Mouse (Mus musculus) telencephalon, adult 2 months (tissue): ENCODE data around the gene Gm20388.

ENCODE experiments used
- DNase-seq: peaks from one replicate; pipeline ENCODE4 v3.0.0-alpha.2; 2011; ENCODE audit warnings: low read depth, low spot score

Gene Gm20388

DNA sequence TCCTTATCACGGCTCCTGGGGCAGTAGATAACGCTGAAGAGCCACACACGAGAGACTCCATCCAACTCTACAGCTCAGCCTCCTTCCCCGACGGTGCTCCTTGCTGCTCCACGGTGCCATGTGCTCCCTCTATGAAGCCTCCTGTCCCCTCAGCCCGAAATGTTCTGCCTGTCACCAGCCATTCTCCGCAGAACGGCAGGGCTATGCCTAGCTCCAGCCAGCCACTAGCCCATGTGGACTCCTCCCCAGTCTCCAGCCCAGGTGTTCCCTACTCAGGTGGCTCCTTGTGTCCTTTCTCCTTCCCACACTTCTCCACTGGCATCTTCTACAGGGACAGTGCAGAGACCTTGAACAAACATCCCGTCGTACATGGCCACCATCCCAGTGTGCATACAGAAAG is 1634.3 kb downstream of the Gm20388 start:
- no peak for DNase-seq

DNA sequence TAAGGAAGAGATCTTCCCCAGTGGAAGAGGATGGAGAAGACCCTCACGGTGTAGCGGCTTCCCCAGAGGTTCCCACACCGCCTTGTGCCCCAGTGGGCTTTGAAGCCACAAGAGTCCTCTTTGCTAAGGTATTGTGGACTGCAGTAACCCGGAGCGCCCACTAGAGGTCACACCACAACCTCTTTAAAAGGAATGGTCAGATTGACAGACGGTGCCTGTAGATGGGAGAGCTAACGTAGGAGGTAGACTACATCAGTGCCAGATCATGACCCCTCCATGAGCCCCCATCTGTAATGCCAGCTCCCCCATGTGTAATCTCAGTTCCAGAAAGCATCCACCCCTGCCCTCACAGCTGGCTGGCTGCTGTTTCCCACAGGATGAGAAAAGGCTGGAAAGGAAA is 1636.5 kb downstream of the Gm20388 start:
- peak; percentile 58 for DNase-seq

- DNase-seq = no peak
Observed at GRCm38 (mm10) chr8:121550056-121550455, 1639.4 kb downstream of the Gm20388 start.

DNA sequence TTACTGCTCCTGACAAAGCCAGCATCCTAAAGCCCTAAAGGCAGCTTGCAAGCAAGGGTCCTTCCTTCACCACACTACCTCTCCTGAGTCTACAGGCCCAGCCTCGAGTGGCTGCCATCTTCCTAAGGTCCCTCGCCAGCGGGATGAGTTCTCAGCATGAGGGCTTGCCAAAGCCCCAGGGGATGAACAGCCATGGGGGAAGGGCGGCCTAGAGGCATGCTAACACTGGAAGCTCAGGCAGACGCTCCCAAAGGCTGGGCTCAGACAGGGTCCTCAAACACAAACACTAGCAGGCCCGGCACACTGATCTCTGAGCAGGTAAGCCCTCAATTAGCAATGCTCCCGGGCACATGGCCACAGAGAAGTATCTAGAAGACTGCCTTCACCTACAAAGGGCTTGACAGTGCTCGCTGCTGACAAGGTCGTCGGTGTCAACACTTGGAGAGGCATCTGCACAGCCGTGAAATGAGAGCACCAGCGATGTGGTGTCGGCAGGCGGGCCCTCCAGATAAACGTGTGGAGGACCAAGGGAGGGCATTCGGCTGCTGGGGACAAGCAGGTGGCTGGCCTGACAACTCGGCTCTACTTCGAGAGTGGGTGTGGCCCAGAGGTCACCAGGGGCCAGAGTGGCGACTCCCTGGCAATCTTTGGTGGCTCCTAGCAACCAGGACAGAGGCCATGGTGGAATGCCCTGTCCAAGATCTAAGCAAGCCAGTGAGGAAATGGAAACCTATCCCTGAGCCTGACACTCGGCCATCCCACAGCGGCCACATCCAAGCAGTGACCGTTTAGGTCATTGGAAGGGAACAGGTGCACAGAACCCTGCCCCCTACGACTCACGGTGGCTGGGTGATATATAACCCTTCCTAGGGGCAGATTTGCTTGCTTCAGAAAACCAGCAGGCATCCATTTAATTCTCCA is 1640.7 kb downstream of the Gm20388 start:
- no peak for DNase-seq

- DNase-seq = no peak
Observed at GRCm38 (mm10) chr8:121552506-121552905, 1641.9 kb downstream of the Gm20388 start.

DNA sequence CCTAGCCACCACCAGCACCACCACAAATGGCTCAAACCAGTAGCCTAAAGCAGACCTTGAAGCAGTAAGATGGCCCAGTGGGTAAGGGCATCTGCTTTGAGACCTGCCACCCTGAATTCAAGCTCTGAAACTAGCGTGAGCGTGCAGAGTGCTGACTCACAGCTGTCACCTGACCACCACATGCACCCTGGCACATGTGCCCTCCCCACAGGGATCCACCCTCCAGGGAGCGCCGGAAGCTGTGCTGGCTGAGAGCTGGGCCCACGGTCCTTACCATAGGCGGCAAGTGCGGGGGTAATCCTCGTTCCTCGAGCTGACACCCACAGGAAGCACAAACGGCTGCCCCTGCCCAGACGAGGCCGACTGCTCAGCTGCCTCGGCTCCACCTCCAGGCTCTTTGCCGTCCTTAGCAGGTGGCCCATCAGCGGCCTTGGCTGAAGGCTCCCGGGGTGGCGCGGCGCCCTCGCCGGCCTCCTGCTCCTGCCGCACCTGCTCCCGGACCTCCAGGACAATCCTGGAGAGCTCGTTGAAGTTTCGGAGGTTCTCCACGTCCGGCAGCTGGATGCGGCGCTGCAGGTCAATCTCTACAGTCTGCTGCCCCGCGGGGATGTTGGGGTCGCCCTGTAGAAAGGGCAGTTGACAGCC is 1643.3 kb downstream of the Gm20388 start:
- DNase-seq = no peak

DNA sequence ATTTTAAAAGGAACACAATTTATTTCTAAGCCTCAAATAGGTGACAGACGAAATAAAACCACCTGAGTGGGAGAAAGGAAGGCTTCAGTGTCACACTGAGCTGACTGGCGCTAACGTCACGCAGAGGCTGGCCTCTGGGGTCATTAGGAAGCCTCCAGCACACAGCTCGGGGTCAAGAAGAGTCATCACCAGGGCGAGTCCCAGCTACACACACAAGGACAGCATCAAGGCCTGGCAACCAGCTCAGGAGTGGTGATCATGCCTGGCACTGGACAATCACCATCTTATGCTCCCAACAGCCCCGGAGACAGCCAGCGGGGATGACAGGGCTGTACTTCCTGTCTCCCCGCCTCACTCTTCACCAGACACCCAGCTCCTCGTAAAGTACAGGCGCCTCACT is 1647.1 kb downstream of the Gm20388 start:
- DNase-seq = no peak

- DNase-seq = no peak
Observed at GRCm38 (mm10) chr8:121558538-121558937, 1647.9 kb downstream of the Gm20388 start.

DNA sequence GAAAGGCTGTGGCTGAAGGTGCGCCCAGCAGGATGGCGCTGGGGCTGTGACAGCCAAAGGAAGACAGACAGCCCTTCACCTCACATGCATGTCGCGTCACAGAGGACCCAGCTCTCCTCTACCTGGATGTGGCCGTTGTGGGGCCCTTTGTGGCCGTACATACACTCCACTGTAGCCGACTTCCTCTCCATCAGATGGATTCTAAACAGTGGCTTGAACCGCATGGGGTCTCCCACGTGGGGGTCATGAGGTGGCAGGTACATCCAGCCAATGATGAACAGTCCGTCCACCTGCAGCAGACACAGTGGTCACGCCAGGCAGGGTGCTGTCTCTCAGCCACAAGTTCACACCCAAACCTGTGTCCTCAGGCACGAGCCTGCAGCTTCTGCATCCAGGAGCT is 1649.2 kb downstream of the Gm20388 start:
- no peak for DNase-seq

DNA sequence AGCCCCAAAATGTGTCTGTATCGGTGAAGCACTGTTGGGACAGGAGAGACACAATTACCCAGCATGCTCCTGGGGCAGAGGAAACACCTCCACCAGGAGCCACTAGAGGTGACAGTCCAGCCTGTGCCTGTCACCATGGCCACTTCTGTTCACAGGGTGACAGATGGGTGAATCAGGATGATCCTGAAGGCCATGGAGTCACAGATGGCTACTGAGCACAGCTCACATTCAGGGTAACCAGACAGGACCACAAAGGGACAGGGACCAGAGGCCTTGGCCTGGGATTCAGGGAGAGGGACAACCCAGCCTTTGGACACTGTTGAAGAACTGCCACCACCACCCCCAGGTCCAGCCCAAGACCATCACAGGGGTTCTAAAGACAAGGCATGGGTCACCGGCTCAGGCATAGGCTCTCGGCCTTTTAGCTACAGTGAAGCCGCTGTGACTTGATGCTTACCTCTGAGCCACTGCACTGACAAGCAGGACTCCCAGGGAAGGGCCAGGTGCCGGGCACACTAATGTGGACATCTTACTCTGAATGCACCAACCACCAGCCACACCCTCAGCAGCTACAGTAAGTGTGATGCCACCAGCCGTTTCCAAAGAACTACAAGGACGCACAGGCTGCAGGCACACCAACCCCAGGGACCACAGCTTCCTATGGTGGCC is 1649.9 kb downstream of the Gm20388 start:
- DNase-seq = no peak

DNA sequence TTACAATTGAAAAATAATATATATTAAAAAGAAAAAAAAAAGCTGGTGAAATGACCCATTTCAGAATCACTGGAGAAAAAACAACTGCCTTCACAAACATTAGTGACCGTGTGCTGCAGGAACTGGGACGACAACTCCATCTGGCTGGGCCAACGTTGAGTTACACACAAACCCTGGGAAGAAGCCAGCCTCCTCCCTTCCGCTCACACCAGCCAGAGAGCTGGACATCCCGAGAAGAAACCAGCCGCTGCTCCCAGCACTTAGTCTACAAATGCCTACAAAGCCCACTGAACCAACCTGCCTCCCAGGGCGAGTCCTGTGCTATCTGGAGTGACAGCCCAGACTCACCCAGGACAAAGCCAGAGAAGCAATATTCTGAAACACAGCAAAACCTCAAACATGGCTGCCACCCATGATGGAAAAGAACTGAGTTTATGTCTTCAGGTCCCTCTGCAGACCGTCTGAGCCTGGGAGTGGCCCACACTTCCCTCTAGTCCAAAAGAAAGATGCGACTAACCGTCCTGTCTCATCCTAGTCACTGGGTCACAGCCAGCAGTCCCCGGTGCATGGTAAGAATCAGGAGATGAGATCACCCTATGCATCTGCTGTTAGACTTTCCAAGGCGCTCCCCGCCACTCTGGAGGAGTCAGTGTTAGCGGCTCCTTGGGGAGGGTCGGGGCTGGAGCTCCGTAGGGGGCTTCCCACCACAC is 1651.2 kb downstream of the Gm20388 start:
- DNase-seq = no peak

- DNase-seq = no peak
Observed at GRCm38 (mm10) chr8:121562941-121563351, 1652.3 kb downstream of the Gm20388 start.

- DNase-seq = no peak
Observed at GRCm38 (mm10) chr8:121563701-121564100, 1653.1 kb downstream of the Gm20388 start.

DNA sequence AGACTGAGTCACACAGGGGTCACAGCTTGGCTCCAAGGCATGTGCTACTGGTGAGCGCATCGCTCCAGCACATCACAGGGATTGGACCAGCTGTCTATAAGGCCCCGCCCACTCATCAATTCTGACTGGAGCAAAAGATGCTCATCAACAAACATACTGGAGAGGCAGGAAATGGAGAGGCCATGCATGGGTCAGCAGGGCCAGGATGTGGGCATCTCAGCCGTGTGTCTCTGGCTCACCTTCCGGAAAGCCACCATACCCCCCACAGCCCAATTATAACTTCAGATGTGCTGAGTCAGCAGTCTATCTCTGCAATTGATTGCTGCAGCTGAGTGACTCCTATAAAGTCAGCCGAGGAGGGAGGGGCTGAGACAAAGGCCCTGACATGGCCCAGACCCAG is 1657.7 kb downstream of the Gm20388 start:
- no peak for DNase-seq

DNA sequence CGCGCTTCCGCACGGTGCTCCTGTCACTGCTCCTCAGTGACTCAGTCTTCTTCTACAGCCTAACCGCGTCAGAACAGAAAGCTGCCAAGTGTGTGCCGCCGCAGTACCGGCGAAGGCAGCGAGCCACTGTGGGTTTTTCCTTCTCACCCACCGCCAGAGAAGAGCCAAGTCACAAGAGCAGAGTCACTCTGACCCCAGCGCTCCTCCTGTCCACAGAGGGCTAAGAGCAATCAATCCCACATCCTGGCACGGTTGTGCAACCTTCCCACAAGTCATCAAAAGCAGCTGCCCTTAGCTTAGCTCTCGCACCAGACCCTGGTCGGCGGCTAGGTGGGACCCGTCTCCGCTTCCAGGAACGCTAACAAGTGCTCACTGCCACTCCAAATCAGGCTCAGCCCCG is 1659.7 kb downstream of the Gm20388 start:
- no peak for DNase-seq

GRCm38 (mm10) chr8:121570801-121571200 is 1660.2 kb downstream of the Gm20388 start:
- DNase-seq = no peak

- no peak for DNase-seq
Observed at GRCm38 (mm10) chr8:121572121-121572520, 1661.5 kb downstream of the Gm20388 start.

DNA sequence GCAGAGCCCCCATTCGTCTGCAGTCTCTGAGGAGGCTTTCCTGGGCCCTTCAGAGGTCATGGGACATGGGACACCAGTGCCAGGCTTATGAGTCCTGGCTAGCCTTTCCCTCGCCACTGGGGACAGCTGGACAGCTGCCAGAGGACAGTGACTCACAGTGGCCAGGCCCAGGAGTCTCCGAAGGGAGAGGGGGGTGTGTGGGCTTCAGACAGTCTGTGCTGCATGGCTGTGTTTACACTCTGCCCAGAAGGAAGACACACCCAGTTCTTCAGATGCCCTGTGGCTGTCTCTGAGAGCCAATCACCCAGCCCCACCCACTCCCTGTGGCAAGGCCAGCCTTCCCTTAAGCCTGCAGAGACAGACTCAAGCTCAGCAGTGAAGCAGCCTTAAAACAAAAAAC is 1662.6 kb downstream of the Gm20388 start:
- DNase-seq = no peak

- no peak for DNase-seq
Observed at GRCm38 (mm10) chr8:121575661-121576060, 1665.0 kb downstream of the Gm20388 start.

DNA sequence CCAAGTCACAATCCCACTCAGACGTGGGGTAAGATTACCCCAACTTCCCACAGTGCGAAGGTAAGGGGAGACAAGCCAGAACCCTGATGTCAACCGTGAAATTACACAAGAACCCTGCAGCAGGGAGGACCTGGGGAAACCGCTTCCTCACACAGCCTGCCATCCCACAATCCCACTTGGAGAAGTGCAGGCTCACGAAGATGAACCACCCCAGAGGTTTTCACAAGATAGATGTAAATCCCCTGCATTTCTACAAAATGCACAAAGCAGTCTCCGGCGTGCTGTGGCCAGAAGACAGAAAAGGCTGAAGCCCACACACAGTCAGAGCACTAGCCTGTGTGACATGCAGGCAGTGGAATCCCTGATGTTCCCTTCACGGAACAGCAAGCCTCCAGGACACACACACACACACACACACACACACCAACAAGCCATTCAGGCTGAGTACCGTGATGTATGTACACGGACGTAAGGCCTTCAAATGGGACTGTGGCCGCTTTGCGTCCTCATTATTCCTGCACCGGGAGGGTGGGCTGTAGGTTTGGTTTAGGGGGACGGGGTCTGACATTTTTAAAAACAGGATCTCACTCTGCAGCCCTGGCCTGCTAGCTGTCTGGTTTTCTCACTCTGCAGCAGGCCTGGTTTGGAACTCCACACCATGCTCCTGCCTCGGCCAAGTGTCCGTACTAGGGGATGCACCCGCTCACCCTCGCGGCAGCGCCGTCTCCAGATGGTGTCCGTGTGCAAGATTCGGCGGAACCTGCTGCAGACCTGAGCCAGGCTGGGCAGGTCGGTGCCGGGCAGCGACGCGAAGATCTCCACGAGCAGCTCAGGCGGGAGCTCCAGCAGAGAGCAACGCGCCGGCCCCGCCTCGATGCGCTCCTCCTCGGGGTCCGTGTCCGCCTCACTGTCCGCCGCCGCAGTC is 1667.4 kb downstream of the Gm20388 start:
- DNase-seq = no peak
